Mouse (Mus musculus): ENCODE measurements around the gene Higd1a. TPM values are rescaled to one million over a fixed set of nuclear protein-coding genes. Genes with fewer than 3 reads are reported as not detected.

Higd1a gene
- polyA plus RNA-seq (2014; fragmentation: Illumina TruSeq; extraction: RNeasy Lipid Tissue Mini Kit (QIAGEN cat#74804)), result 21.6 TPM

GRCm38 (mm10) chr9:121858153-121858488 is at the start of gene Higd1a:
Gene Higd1a, minus strand, starts transcription at chr9:121858362.

GRCm38 (mm10) chr9:121898245-121898644 is 40.1 kb upstream of the Higd1a start, which contains the start of gene Ackr2:
Gene Ackr2, plus strand, starts transcription at chr9:121898355.

GRCm38 (mm10) chr9:121838829-121839621 is 19.1 kb downstream of the Higd1a start, which contains the start of gene Ccdc13:
Gene Ccdc13, minus strand, starts transcription at chr9:121839461.

Other genes with a start within 250 kb of the Higd1a start
- gene Lyzl4, start 216.3 kb downstream of the Higd1a start, polyA plus RNA-seq (2014; fragmentation: Illumina TruSeq; extraction: RNeasy Lipid Tissue Mini Kit (QIAGEN cat#74804)), result not detected
- 0.20 TPM for gene Vipr1, start 215.6 kb downstream of the Higd1a start, polyA plus RNA-seq (2014; fragmentation: Illumina TruSeq; extraction: RNeasy Lipid Tissue Mini Kit (QIAGEN cat#74804))
- 10.4 TPM for gene Sec22c, start 152.9 kb downstream of the Higd1a start, polyA plus RNA-seq (2014; fragmentation: Illumina TruSeq; extraction: RNeasy Lipid Tissue Mini Kit (QIAGEN cat#74804))
- gene Ss18l2, start 148.0 kb downstream of the Higd1a start, polyA plus RNA-seq (2014; fragmentation: Illumina TruSeq; extraction: RNeasy Lipid Tissue Mini Kit (QIAGEN cat#74804)), result 18.5 TPM
- gene Nktr, start 139.2 kb downstream of the Higd1a start, polyA plus RNA-seq (2014; fragmentation: Illumina TruSeq; extraction: RNeasy Lipid Tissue Mini Kit (QIAGEN cat#74804)), result 128 TPM
- 0.60 TPM for gene Zfp651, start 99.0 kb downstream of the Higd1a start, polyA plus RNA-seq (2014; fragmentation: Illumina TruSeq; extraction: RNeasy Lipid Tissue Mini Kit (QIAGEN cat#74804))
- not detected for gene Klhl40, start 80.8 kb downstream of the Higd1a start, polyA plus RNA-seq (2014; fragmentation: Illumina TruSeq; extraction: RNeasy Lipid Tissue Mini Kit (QIAGEN cat#74804))
- gene Hhatl, start 65.9 kb downstream of the Higd1a start, polyA plus RNA-seq (2014; fragmentation: Illumina TruSeq; extraction: RNeasy Lipid Tissue Mini Kit (QIAGEN cat#74804)), result not detected
- not detected for gene Ccdc13, start 18.9 kb downstream of the Higd1a start, polyA plus RNA-seq (2014; fragmentation: Illumina TruSeq; extraction: RNeasy Lipid Tissue Mini Kit (QIAGEN cat#74804))
- gene Ackr2, start 40.0 kb upstream of the Higd1a start, polyA plus RNA-seq (2014; fragmentation: Illumina TruSeq; extraction: RNeasy Lipid Tissue Mini Kit (QIAGEN cat#74804)), result 1.2 TPM
- not detected for gene Cyp8b1, start 57.9 kb upstream of the Higd1a start, polyA plus RNA-seq (2014; fragmentation: Illumina TruSeq; extraction: RNeasy Lipid Tissue Mini Kit (QIAGEN cat#74804))
- gene Fam198a, start 92.6 kb upstream of the Higd1a start, polyA plus RNA-seq (2014; fragmentation: Illumina TruSeq; extraction: RNeasy Lipid Tissue Mini Kit (QIAGEN cat#74804)), result 4.8 TPM
- 0.37 TPM for gene Pomgnt2, start 138.7 kb upstream of the Higd1a start, polyA plus RNA-seq (2014; fragmentation: Illumina TruSeq; extraction: RNeasy Lipid Tissue Mini Kit (QIAGEN cat#74804))

Measured in ovary, adult 10 weeks (tissue).